Mouse (Mus musculus) c-Kit-positive CD71-positive TER-119-negative erythroid progenitor cells, embryonic 14.5 days (primary cell): ENCODE data around the gene Phospho2.
"Not testable (repeated sequence)": the region's sequence is repeated elsewhere in the genome, so short reads cannot be mapped to it uniquely, and the experiment has no call there.

ENCODE experiments used
- DNase-seq: peaks from one replicate; pipeline ENCODE4 v3.0.0-alpha.2; 2013; ENCODE audit warnings: low read depth

The Phospho2 gene

DNA sequence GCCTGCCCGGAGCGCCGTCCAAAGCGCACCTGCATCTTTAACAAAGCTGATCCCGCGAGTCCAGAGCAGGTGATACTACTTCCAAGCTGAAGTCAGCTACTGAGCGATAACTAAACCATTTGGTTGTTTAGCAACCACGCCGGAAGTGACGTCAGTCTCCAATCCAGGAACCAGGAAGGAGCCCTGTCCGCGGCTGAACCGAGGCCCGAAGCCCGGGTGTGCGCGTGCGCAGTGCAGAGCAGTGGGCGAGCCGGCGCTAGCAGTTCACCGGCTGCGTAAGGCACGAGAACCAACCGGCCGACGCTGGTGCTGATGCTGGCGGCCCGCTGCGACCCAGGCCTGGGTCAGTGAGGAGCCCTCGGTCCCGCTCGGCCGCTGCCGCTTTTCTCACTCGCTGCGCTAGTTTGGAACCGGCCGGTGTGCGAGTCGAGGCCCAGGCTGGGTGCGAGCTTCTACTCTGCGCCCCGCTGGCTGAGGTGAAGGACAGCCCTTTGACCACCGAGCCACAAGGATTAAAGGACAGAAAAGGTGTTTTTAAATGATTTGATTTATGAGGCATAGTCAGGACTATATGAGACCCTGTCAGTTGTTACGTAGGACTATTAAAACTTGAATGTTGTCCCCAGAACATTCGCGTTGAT, at the start of gene Phospho2, which contains the start of gene Ccdc173:
Gene Phospho2, plus strand, starts transcription at position 195 of the 641 bp plus-strand sequence.
Gene Ccdc173, minus strand, starts transcription at position 147 of the 641 bp plus-strand sequence.
- DNase-seq = peak; percentile 98

DNA sequence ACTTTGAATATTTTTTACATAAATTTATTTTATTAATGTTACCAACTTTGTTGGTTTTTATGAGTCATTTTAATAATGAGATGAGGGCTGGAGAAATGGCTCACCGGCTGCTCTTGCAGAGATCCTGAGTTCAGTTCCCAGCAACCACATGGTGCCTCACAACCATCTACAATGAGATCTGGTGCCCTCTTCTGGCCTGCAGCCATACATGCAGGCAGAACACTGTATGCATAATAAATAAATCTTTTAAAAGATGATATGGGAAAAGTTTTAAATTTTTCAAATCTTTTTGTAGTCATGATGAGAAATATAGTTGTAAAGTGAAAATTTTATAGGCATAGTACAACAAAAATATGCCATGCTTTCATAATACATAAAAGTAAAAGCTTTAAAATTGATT, 44.3 kb upstream of the Phospho2 start:
- DNase-seq = no peak

DNA sequence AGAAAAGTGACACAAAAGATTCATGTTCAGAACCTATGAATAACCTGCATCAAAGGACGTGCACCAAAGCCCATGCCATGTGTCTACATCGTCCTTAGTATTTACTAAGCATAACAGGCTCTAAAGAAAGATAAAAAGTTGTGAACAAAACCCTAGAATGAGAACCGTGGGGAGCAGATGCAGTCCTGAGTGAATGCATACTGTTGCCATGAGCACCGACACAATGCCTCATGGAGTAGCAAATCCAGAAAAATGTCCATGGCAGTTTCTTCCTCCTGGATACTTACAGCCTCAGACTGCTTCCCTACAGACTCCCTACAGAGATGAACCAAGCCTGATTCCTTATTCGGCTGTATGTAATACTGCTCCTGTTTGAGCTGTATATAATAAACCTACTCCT, 28.4 kb upstream of the Phospho2 start:
- DNase-seq = no peak

- DNase-seq = no peak
Observed at GRCm38 (mm10) chr2:69763340-69763739, 26.1 kb upstream of the Phospho2 start.

DNA sequence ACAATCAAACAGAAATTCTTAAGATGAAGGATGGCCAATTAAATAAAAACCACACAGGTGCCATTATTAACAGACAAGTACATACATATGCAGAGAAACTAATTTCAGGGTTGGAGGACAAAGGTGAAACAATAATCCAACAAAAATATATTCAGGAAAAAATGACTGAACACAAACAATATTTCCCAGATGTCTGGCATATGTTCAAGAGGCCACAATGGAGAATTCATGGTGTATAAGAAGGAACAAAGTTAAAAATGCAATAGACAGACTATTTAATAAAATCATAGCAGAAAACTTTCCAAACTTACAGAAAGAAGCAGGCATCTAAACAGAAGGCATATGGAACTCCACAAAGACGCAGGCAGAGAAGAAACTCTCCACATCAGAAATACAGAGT, 24.7 kb upstream of the Phospho2 start:
- no peak for DNase-seq

DNA sequence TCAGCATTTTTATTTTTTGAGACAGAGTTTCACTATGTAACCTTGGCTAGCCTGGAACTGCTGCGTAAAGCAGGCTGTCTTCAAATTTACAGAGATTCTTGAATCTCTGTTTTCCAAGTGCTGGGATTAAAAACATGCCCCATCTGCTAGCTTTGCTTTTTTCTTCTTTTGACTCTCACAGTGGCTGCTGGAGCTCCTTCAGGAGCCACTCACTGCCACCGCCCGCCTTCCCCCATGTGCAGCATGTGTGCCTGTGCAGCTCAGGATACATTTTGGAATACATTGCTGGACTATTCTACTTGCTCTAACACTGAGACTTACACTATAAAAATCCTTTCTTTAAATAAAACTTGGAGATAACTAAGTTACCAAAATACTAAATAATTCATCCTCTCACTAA, 16.1 kb upstream of the Phospho2 start:
- no peak for DNase-seq

DNA sequence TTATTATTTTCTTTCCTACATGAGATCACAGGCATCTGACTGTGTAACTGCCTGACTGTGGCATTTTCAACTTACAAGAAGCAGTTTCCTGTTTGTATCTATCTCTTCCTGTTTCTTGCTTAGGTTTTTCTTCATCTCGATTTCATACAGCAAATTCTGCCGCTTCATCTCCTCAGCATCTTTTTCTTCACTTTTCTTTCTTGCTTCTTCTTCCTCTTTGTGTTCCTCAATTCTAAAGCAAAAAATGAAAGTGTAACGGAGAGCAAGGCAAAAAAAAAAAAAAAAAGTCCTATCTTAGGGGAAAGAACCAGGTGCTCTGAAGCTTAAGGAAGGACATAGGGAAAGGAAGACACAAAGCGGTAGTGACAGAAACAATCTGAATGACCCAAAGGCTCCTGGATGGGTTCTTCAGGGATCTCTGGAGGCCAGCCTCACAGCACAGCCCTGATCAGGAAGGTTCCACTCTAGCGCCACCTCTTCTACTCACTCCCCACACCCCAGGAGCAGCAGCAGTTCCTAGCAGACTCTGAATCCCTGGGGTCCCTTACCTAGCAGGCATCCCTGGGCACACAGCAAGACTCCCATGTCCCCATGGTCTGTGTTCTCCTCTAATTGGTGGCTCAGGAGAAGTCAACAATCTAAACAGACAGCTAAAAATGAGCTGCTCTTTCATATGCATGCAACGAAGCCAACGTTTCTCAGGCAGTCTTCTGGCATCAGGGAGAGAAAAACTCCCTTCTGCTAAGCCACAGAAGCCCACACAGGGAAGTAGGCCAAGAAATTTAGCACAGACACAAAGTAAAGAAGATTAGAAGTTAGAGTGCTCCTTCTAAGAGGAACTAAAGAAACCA, 11.2 kb upstream of the Phospho2 start:
- DNase-seq = no peak

- no peak for DNase-seq
Observed at GRCm38 (mm10) chr2:69778836-69779177, 10.6 kb upstream of the Phospho2 start.

DNA sequence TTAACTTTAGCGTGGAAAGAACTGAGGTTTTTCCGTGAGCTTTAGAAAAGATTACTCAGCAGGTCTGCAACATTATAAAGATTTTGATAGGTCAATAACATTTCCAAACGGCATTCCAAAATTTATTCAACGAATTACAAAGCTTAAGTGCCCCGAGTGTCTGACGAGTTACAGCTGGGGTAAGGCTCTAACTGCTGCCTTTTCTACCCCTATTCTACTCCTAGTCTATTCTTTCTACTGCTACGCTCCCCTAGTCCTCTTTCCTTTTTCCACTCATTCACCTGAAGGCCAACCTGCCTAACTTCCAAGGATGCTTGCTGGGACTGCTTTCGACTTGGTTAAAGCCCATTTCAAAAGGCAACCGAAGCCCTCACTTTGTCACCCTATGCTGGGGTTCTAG, 449 bp upstream of the Phospho2 start:
- DNase-seq = no peak

- peak; percentile 93 for DNase-seq
Observed at GRCm38 (mm10) chr2:69790285-69790684, 862 bp downstream of the Phospho2 start.

GRCm38 (mm10) chr2:69790722-69791121, 1.3 kb downstream of the Phospho2 start:
- no peak for DNase-seq

GRCm38 (mm10) chr2:69802911-69803312, 13.5 kb downstream of the Phospho2 start:
- DNase-seq = peak; percentile 71

DNA sequence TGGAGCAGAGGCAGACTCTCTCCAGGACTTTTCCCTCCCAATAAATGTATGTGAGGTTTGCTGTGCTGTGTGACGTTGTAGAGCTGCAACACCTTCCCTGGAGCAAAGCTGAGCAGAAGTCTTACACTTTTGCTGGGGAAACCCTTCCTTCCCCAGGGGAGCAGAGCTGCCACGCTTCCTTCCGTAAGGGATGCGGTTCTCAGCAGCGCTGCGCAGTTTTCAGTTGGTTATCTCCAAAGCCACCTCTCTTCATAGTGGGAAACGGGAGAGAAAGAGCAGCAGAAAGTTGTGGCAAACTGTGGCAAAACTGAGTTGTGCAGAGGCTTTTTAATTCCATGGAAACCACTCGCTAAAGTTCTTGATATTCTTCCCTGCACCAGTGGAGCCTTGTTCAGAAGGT, 14.3 kb downstream of the Phospho2 start:
- DNase-seq = no peak

DNA sequence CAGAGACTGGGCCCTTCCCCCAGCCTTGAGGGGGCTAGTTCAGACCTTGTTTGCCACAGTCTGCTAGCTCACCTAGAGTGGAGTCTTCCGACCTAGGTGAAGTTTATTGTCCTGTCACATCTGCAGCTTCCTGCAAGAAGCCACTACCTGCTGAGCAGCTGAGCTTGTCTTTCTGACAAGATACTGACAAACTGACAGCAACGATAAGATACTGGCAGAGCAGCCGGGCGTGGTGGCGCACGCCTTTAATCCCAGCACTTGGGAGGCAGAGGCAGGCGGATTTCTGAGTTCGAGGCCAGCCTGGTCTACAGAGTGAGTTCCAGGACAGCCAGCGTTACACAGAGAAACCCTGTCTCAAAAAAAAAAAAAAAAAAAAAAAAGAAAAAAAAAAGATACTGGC, 15.2 kb downstream of the Phospho2 start:
- not testable (repeated sequence) for DNase-seq

DNA sequence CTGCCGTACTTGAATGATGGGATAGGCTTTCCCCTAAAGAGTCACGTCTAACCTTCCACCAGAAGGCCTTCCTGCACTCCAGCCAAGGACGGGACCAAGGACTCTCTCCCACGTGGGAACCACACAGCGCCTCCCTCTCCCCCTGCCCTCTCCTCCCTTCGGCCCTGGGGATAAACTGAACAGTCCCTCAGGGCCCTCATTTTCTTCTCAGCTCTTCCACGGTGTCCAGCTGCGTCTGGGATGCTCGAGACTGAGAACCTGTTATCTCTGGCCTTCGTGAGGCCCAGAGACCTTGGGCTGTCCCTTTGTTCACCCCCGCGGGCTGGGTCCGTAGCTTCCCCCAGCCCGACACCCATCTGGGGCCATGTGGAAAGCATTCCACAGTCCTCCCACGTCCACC, 20.7 kb downstream of the Phospho2 start:
- no peak for DNase-seq

DNA sequence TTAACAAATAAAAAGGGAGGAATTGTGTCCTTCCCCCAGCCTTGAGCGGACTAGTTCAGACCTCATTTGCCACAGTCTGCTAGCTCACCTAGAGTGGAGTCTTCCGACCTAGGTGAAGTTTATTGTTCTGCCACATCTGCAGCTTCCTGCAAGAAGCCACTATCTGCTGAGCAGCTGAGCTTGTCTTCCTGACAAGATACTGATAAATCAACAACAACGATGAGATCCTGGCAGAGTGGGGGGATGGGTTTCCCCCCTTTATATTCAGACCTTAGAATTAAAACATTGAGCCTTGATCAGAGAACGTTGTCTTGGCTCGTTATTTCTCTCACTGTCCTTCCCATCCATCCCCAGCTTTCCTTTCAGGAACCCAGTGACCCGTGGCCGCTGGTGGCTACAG, 21.9 kb downstream of the Phospho2 start:
- not testable (repeated sequence) for DNase-seq

DNA sequence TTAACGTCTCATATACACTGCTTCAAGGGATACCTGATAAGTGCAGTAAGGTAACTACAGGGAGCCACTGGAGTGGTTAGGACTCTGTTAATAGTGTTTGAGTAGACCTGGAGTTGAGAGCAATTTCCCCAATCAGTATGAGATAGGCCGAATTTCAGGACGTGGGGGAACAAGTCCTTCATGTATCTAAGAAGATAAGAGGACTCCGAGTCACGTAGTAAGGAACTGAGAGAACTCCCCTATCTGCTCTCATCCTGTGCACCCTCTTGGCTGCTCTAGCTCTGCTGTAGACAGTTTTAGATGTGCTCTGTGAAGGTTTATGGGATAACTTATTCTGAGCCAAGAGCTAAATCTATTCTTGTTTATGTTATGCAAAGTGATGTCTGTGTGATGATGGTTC, 27.2 kb downstream of the Phospho2 start:
- peak; percentile 61 for DNase-seq

GRCm38 (mm10) chr2:69818350-69819085, 29.1 kb downstream of the Phospho2 start:
- peak; percentile 72 for DNase-seq

DNA sequence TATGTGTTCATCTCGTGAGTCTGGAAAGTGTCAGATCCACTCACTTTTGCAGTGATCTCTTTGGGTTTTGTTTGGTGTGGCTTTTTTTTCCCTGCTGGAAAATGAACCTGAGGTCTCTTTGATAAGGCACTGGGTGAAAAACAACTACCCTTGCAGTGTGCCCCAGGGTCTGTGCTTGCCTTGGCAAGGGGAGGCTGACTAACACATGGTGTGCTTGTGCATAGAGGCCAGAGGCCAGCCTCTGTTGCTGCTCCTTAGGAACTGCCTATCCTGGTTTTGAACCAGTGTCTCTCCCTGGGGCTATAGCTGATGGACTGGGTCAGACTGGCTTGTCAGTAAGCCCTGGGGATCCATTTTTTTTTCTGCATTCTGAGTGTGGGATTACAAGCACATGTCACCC, 30.8 kb downstream of the Phospho2 start:
- DNase-seq = no peak

- no peak for DNase-seq
Observed at GRCm38 (mm10) chr2:69821711-69822110, 32.3 kb downstream of the Phospho2 start, which contains the start of gene Klhl23. Gene Klhl23 (plus strand): TSS chr2:69821944.

- DNase-seq = no peak
Observed at GRCm38 (mm10) chr2:69822361-69823128, 33.1 kb downstream of the Phospho2 start.

DNA sequence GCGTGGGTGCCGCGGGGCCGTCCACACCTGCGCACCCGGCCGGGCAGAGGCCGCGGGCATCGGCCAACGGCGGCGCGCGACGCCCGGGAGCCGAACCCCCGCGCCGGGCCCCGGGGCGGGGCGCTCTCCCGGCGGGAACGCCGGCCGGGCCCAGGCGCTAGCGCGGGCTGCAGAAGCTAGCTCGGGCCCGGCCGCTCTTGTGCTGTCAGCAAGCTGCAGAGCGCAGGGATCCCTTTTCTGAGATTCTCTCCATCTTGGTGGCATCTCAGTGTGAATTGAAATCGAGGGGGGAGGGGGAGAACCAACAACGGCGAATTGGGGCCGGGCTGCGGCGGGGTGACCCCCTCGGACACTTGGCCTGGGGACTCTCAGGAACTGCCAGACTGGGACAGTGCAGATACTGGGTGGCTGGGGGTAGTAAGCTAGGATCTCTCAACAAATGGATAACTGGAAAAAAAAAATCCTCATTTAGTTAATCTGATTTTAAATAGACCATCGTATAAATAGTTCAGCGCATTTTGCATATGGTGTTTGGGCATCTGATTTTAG, 33.8 kb downstream of the Phospho2 start:
- no peak for DNase-seq
